Mouse (Mus musculus) retina, postnatal 7 days (tissue): ENCODE results near the gene Olfr1223.
"Not testable (repeated sequence)": the region's sequence is repeated elsewhere in the genome, so short reads cannot be mapped to it uniquely, and the experiment has no call there.

Experiments
- DNase-seq: peaks from one replicate; pipeline ENCODE4 v3.0.0-alpha.2; 2012; ENCODE audit warnings: low read depth, low spot score

Gene Olfr1223

GRCm38 (mm10) chr2:89151460-89151859 is at the start of gene Olfr1223:
Gene Olfr1223 (minus strand): TSS chr2:89151560.
- no peak for DNase-seq

GRCm38 (mm10) chr2:89199948-89200347 is 48.6 kb upstream of the Olfr1223 start, which contains the start of gene Olfr1226:
Gene Olfr1226 (minus strand): TSS chr2:89200048.
- no peak for DNase-seq

GRCm38 (mm10) chr2:89196325-89196982 is 45.1 kb upstream of the Olfr1223 start:
- DNase-seq, result no peak

- no peak for DNase-seq
Observed at GRCm38 (mm10) chr2:89174569-89174968, 23.2 kb upstream of the Olfr1223 start, which contains the start of gene Olfr1225. Gene Olfr1225 (minus strand): TSS chr2:89174669.

- DNase-seq, result not testable (repeated sequence)
Observed at GRCm38 (mm10) chr2:89164711-89165110, 13.4 kb upstream of the Olfr1223 start.

GRCm38 (mm10) chr2:89163991-89164390 is 12.6 kb upstream of the Olfr1223 start, which contains the start of gene Olfr1224-ps1:
Gene Olfr1224-ps1 (minus strand): TSS chr2:89164091.
- DNase-seq, result not testable (repeated sequence)

- no peak for DNase-seq
Observed at GRCm38 (mm10) chr2:89132954-89133353, 18.4 kb downstream of the Olfr1223 start, which contains the start of gene Olfr1222. Gene Olfr1222 (minus strand): TSS chr2:89133054.

GRCm38 (mm10) chr2:89117183-89117582 is 34.2 kb downstream of the Olfr1223 start, which contains the start of gene Olfr1221:
Gene Olfr1221 (minus strand): TSS chr2:89117283.
- DNase-seq, result no peak

- no peak for DNase-seq
Observed at GRCm38 (mm10) chr2:89106735-89107134, 44.6 kb downstream of the Olfr1223 start, which contains the start of gene Olfr1220. Gene Olfr1220 (minus strand): TSS chr2:89106835.

GRCm38 (mm10) chr2:89105651-89106050 is 45.7 kb downstream of the Olfr1223 start:
- no peak for DNase-seq

GRCm38 (mm10) chr2:89093848-89094247 is 57.5 kb downstream of the Olfr1223 start:
- no peak for DNase-seq
